Mouse (Mus musculus) right cerebral cortex, postnatal 4 days (tissue): ENCODE measurements around the gene Ccno.
"Not testable (repeated sequence)": the region's sequence is repeated elsewhere in the genome, so short reads cannot be mapped to it uniquely, and the experiment has no call there.

ENCODE experiments used
- DNase-seq: peaks from one replicate; pipeline ENCODE4 v3.0.0-alpha.2; 2022

Ccno gene

GRCm38 (mm10) chr13:113012683-113013082 lies 25.1 kb downstream of the Ccno start:
- no peak for DNase-seq

DNA sequence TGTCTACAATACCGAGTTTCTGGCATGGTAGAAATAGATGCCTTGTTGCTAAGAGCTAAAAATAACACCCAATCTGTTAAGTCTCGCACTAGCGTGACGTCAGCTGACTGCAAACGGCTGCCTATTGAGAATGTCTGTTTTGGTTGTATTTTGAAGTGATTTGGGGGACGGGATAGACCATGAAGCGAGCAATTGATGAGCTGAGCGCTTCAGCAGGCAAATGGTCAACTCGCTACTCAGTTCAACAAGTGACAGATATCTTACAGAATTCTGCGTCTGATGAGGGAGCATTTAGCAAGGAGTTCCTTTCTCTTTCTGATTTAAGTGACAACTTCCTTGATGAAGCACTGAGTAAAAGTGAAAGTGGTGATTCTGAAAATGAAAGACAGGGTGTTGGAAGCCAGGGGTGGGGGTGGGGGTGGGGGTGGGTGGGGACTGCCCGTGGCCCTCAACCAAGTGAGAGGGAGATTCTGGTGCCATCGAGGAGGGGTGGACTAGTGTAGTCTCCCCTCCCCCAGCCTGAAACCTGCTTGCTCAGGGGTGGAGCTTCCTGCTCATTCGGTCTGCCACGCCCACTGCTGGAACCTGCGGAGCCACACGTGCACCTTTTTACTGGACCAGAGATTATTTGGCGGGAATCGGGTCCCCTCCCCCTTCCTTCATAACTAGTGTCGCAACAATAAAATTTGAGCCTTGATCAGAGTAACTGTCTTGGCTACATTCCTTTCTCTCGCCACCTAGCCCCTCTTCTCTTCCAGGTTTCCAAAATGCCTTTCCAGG lies 25.8 kb downstream of the Ccno start:
- DNase-seq: not testable (repeated sequence)

- DNase-seq: no peak
These were observed 33.9 kb downstream of the Ccno start for GRCm38 (mm10) chr13:113021521-113021920.

DNA sequence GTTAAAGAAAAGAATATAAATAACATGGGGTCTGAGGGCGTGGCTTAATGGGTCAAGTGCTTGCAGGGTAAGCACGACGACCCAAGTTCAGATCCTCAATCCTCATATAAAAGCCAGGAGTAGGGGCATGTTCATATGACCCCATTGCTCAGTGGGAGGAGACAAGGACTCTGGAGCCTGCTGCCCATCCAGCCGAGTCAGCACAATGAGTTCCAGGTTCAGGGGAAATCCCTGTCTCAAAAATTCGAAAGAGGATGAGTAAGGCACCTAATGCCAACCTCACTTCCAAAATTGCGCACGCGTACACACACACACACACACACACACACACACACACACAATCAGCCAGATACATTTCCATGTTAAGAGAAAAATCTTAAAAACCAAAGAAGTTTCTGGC lies 34.9 kb downstream of the Ccno start:
- DNase-seq: no peak

DNA sequence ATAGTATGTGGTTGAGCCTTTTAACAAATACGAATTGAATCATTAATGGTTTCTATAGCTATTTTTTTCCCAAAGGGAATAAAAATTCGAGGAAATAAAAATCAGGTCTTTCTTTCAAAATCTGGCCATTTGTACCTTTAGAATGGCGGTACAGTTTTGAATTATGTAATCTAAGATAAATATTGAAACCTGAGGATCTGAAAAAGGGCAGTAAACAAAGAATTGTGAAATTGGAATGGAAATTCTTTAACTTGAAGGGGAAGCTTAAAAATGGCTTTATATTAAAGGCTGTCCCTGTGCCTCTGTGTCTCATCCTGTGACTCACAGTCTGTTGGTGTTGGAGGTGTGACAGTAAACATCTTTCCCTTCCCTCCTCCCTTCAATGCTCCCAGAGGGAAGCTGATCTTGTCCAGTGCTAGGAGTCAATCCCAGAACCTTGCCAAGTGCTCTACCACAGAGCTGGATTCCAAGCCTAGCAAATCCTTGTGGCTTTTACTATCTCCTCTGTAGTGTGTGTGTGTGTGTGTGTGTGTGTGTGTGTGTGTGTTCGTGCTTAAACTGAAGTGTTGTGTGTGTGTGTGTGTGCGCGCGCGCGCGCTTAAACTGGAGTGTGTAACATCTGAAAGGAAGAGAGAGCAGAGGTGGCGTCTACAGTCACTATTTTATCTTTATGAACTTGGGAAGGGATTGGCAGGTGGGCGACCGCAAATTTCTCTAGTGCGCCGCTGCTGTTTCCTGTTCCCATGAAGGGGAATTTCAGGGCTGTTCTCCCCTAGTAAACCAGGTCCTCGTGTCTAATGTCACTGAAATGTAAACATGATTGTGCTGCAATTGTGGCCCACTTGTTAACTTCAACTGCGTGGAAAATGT lies 35.9 kb downstream of the Ccno start:
- no peak for DNase-seq

DNA sequence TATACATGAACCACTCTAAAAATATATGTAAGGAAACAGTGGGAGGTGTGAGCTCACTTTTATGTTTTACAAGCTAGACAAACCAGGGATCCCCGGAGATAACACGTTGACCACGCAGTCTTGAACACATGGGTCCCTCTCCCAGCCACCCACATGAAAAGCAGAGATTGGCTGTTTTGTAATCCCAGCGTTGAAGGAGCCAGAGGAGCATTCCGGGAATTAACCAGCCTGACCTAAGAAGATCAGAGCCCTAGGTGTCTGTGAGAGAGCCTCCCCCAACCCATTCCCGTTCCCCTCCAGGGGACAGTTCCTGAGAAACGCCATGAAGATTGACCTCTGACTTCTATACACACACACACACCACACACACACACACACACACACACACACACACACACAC lies 43.7 kb downstream of the Ccno start:
- no peak for DNase-seq

GRCm38 (mm10) chr13:113031792-113032571 lies 44.4 kb downstream of the Ccno start:
- peak; percentile 56 for DNase-seq

- DNase-seq: no peak
These were observed 45.2 kb downstream of the Ccno start for GRCm38 (mm10) chr13:113032831-113033230.

- DNase-seq: no peak
These were observed 46.8 kb downstream of the Ccno start for GRCm38 (mm10) chr13:113034271-113034886.

DNA sequence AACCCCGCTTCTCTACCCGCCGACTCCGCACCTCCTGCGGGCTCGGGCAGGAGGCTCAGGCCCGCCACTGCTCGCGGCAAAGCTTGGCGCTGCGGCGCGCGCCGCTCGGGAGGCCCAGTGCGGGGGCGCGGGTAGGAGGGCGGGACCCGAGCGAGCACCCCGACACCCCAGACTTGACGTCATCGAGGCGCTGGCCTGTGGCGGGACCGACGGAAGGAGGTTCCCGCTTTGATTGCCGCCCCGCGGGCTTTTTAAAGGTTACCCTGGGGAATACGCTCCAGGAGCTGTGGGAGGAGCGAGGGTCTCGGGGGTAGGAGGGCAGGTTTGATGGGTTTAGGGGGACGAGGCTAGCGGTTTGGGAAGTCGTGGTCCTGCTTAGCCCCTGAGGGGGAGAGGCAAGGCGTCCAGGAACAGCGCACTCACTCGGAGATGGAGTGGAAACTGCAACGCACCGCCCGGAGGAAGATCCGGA lies 47.4 kb downstream of the Ccno start, which contains the start of gene Cdc20b:
TSS of gene Cdc20b (plus strand) at position 162 of the 472 bp plus-strand sequence.
- DNase-seq: peak; percentile 27

DNA sequence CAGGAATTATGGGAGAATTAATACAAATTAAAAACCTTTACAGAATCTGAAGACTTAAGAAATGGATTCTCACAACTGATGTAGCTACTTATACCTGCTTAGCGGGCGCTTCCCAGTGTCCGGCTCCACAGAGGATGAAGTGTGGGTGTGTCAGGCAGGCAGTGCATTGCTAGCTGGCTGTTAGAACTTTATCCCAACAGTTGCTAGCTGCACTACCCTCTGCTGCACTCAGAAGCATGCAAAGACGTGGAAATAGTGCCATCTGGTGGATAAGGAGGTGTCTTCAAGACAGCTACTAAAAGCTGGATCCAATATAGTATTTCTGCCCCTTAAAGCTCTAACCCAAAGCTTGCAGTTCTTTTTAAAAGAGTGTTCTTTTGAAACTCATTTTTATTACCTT lies 48.2 kb downstream of the Ccno start:
- DNase-seq: peak; percentile 47
